ENCODE assay signal across 23 mouse cellular contexts in the genomic region with DNA sequence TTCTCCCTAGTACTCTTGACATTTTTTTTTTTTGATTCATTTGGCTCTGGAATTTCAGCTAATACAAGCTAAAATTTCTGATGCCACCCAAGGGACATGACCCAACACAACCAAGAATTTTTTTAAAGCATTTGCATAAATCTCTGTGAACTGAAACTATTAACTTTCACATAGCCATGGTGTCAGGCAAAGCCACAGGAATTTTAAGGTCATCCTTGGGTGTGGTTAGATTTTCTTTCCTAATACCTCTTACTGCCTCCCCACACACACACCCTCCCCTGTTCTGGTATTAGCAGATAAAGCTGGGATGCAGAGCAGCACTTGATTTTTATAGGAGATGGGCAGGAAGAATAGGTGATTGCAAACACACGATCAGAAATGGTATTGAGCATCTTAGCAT.
"Had no signal": no experiment of that assay in that cellular context is flagged by ENCODE, and none has a peak within 500 bp of the region (broad histone marks: within the 10 kb centered on the region; RNA-seq: fewer than 3 reads in every experiment).

No protein-coding gene starts in this region.

- DNase-seq: kidney, adult 18-20 months; kidney, adult 9 months; kidney, postnatal 10 days; kidney, postnatal 4 days; left cerebral cortex, postnatal 4 days; liver, postnatal 0 days; lung, postnatal 14 days; lung, postnatal 4 days; retina, postnatal 1 day; right cerebral cortex, postnatal 25 days; spleen, adult 18-20 months; thymus, adult 2 months; thymus, postnatal 14 days; thymus, postnatal 4 days had no signal

- H3K36me3 ChIP-seq: intestine, embryonic 15.5 days; limb, embryonic 12.5 days; limb, embryonic 15.5 days; midbrain, embryonic 12.5 days; midbrain, embryonic 15.5 days; neural tube, embryonic 13.5 days had no signal

- H3K4me2 ChIP-seq: intestine, embryonic 15.5 days; limb, embryonic 12.5 days; limb, embryonic 15.5 days; liver, embryonic 11.5 days; midbrain, embryonic 12.5 days; midbrain, embryonic 15.5 days; neural tube, embryonic 13.5 days had no signal

- H3K4me1 ChIP-seq: intestine, embryonic 15.5 days; limb, embryonic 12.5 days; limb, embryonic 15.5 days; midbrain, embryonic 12.5 days; midbrain, embryonic 15.5 days; neural tube, embryonic 13.5 days had no signal

- H3K27ac ChIP-seq: intestine, embryonic 15.5 days; limb, embryonic 12.5 days; limb, embryonic 15.5 days; liver, embryonic 14.5 days; midbrain, embryonic 12.5 days; midbrain, embryonic 15.5 days; neural tube, embryonic 13.5 days had no signal

- H3K4me3 ChIP-seq: intestine, embryonic 15.5 days; limb, embryonic 12.5 days; limb, embryonic 15.5 days; midbrain, embryonic 12.5 days; midbrain, embryonic 15.5 days; myocyte; neural tube, embryonic 13.5 days had no signal

- ATAC-seq: intestine, embryonic 15.5 days; liver, postnatal 0 days; midbrain, embryonic 15.5 days had no signal

- H3K9me3 ChIP-seq: intestine, embryonic 15.5 days; limb, embryonic 12.5 days; limb, embryonic 15.5 days; midbrain, embryonic 12.5 days; midbrain, embryonic 15.5 days; neural tube, embryonic 13.5 days had no signal

- H3K27me3 ChIP-seq: intestine, embryonic 15.5 days; limb, embryonic 12.5 days; limb, embryonic 15.5 days; midbrain, embryonic 12.5 days; midbrain, embryonic 15.5 days; neural tube, embryonic 13.5 days had no signal

- H3K9ac ChIP-seq: intestine, embryonic 15.5 days; limb, embryonic 12.5 days; limb, embryonic 15.5 days; liver, embryonic 14.5 days; liver, postnatal 0 days; midbrain, embryonic 12.5 days; midbrain, embryonic 15.5 days; neural tube, embryonic 13.5 days had no signal
